Mouse (Mus musculus) C2C12 (cell line): ENCODE measurements around the gene Lrch3.

Source experiments
- CEBPB ChIP-seq: IDR thresholded peaks from one replicate; pipeline ENCODE4 v1.6.1; 2011; ENCODE audit warnings: low read depth, mild to moderate bottlenecking, control low read depth, moderate library complexity
- CTCF ChIP-seq: IDR thresholded peaks from one replicate; pipeline ENCODE4 v1.5.1; 2011; ENCODE audit not compliant: control insufficient read depth, insufficient read depth, insufficient read length
- MAX ChIP-seq: IDR thresholded peaks from one replicate; pipeline ENCODE4 v1.6.1; 2011; ENCODE audit warnings: mild to moderate bottlenecking, control low read depth
- MYOG ChIP-seq: IDR thresholded peaks from one replicate; pipeline ENCODE4 v1.6.1; 2011; ENCODE audit not compliant: control insufficient read depth, insufficient read length; ENCODE audit errors: extremely low read depth
- USF1 ChIP-seq: IDR thresholded peaks from one replicate; pipeline ENCODE4 v1.6.1; 2011; ENCODE audit warnings: low read depth, mild to moderate bottlenecking, control low read depth, moderate library complexity

- TF ChIP-seq CTCF (no peak), USF1 (no peak), MAX (no peak), CEBPB (no peak), MYOG (no peak)
These were observed 107.5 kb downstream of the Lrch3 start for GRCm38 (mm10) chr16:33021381-33021780.
